In the genomic region with DNA sequence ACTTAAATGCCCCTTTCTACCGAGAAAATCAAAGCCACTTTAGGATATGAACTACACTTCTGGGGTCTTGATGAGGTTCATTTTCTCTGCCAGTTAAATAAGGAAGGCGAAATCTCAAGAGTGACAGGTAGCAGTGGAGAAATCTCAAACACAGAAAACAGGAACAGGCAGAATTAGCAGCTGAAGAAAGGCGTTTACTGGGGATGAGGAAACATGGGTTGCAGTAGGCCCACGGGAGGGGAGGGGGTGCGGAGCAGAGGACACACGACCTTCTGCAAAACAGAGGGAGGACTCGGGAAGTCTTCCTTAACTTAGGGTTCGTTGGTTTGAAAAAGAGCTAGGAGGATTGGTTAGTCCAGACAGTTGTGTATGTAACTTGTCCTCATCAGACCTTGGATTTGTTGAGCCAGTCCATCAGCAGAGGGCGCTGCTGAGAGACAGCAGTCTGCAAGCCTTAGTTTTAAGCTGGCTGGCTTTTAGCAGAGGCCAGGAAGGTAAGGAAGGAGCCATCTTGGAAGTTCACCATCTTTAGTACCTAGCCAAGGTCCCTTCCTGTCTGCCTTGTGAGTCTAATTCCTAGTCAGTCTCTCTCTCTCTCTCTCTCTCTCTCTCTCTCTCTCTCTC, we compare ENCODE assay signal across 9 mouse cellular contexts.
A peak's percentile ranks its signal among the peaks of the same experiment; 100 is the strongest.
DNase-seq lines count a peak whose midpoint lies in the region; ATAC-seq and TF ChIP-seq lines count a peak whose summit lies in the region.
"Had no signal": no experiment of that assay in that cellular context is flagged by ENCODE, and none has a peak within 500 bp of the region (broad histone marks: within the 10 kb centered on the region; RNA-seq: fewer than 3 reads in every experiment).

No protein-coding gene starts in this region.

- TF ChIP-seq EP300 in lung, postnatal 0 days (IDR thresholded peaks at IDR 0.05), result no peak

- no peaks in the 10 kb centered on the region for H3K4me1 ChIP-seq in spleen, adult 2 months (ENCODE audit: control insufficient read depth, insufficient read depth, insufficient read length)
- no peaks in the 10 kb centered on the region for H3K4me1 ChIP-seq in lung, postnatal 0 days (ENCODE audit: insufficient read depth, low read depth, low read length)
- no peaks in the 10 kb centered on the region for H3K4me1 ChIP-seq in thymus, adult 2 months (replicated peaks; ENCODE audit: control insufficient read depth, insufficient read depth, low read length)
- H3K4me1 ChIP-seq: liver, embryonic 15.5 days had no signal

- no peak for TF ChIP-seq POLR2A in spleen, adult 2 months (IDR thresholded peaks at IDR 0.05; ENCODE audit: low read depth, low read length)
- no peak for TF ChIP-seq POLR2A in thymus, adult 2 months (IDR thresholded peaks at IDR 0.05; ENCODE audit: control insufficient read depth, extremely low read depth, insufficient read depth, low read length, poor library complexity)

- no peak overlapping the region for H3K4me3 ChIP-seq in spleen, adult 2 months (ENCODE audit: extremely low read depth, insufficient read depth, insufficient read length)
- no peak overlapping the region for H3K4me3 ChIP-seq in lung, postnatal 0 days (ENCODE audit: low read depth, low read length)
- no peak overlapping the region for H3K4me3 ChIP-seq in thymus, adult 2 months (ENCODE audit: control insufficient read depth, insufficient read depth, low read length)
- H3K4me3 ChIP-seq: liver, embryonic 15.5 days had no signal

- H3K36me3 ChIP-seq in spleen, adult 2 months (ENCODE audit: control insufficient read depth, insufficient read depth, low read length), result no peaks in the 10 kb centered on the region
- no peaks in the 10 kb centered on the region for H3K36me3 ChIP-seq in lung, postnatal 0 days (ENCODE audit: insufficient read depth, low read length)
- no peaks in the 10 kb centered on the region for H3K36me3 ChIP-seq in thymus, adult 2 months (ENCODE audit: control insufficient read depth, insufficient read depth, low read length)
- H3K36me3 ChIP-seq: liver, embryonic 15.5 days had no signal

- peak; percentile 16; the same call in 1 of the 2 replicates for TF ChIP-seq CTCF in spleen, adult 2 months (IDR thresholded peaks at IDR 0.05; ENCODE audit: extremely low read depth, insufficient read depth, insufficient read length, insufficient replicate concordance)
- peak; percentile 82 for TF ChIP-seq CTCF in lung, postnatal 0 days (IDR thresholded peaks at IDR 0.05)
- TF ChIP-seq CTCF in thymus, adult 2 months (IDR thresholded peaks at IDR 0.05; ENCODE audit: borderline replicate concordance, control insufficient read depth, extremely low read depth, insufficient read depth, low read length, poor library complexity), result no peak

- H3K9ac ChIP-seq in lung, postnatal 0 days (replicated peaks; ENCODE audit: low read depth), result no peak overlapping the region
- H3K9ac ChIP-seq: liver, embryonic 15.5 days had no signal

- ATAC-seq in hematopoietic stem cell, adult 5-6 weeks (replicated peaks in 1 of 2; ENCODE audit: insufficient read depth in 1 of 2, low FRiP score in 2 of 2, low TSS enrichment in 1 of 2, low read depth in 1 of 2, poor library complexity in 2 of 2, severe bottlenecking in 2 of 2), result peak; percentile 42 to 56; a peak in 3 of 4 replicates
- ATAC-seq in lung, postnatal 0 days, result no peak

- H3K27me3 ChIP-seq in spleen, adult 2 months (ENCODE audit: control insufficient read depth, insufficient read depth, low read length), result no peaks in the 10 kb centered on the region
- no peaks in the 10 kb centered on the region for H3K27me3 ChIP-seq in lung, postnatal 0 days (replicated peaks; ENCODE audit: insufficient read depth, low read length)
- H3K27me3 ChIP-seq in thymus, adult 2 months (ENCODE audit: control insufficient read depth, insufficient read depth, low read length), result no peaks in the 10 kb centered on the region
- H3K27me3 ChIP-seq: liver, embryonic 15.5 days had no signal

- H3K4me2 ChIP-seq in lung, postnatal 0 days (replicated peaks; ENCODE audit: low read depth, low read length), result no peak overlapping the region
- H3K4me2 ChIP-seq: liver, embryonic 15.5 days had no signal

- no peaks in the 10 kb centered on the region for H3K9me3 ChIP-seq in lung, postnatal 0 days (ENCODE audit: low read length)
- H3K9me3 ChIP-seq: liver, embryonic 15.5 days had no signal

- no peak overlapping the region for H3K27ac ChIP-seq in spleen, adult 2 months (ENCODE audit: insufficient read depth, low read length)
- no peak overlapping the region for H3K27ac ChIP-seq in lung, postnatal 0 days (ENCODE audit: low read length)
- no peak overlapping the region for H3K27ac ChIP-seq in thymus, adult 2 months (ENCODE audit: control insufficient read depth, insufficient read depth, low read length)
- H3K27ac ChIP-seq: liver, embryonic 15.5 days had no signal

- WGBS in spleen, adult 2 months, result 36% methylated on average over 9 of the region's 9 CpGs
- WGBS in lung, postnatal 0 days, result 61% methylated on average over 9 of the region's 9 CpGs
- WGBS in thymus, adult 2 months, result 46% methylated on average over 9 of the region's 9 CpGs

- DNase-seq in gastrocnemius, adult 18-20 months (ENCODE audit: low spot score), result peak; percentile 51
- DNase-seq in gastrocnemius, postnatal 25 days, result no peak
- DNase-seq in spleen, adult 2 months (ENCODE audit: low read depth in 1 of 2, low spot score in 2 of 2), result no peak
- no peak for DNase-seq in spleen, postnatal 36 days (ENCODE audit: low spot score in 2 of 2)
- peak; percentile 45 to 70 for DNase-seq in cerebellum, postnatal 4 days (ENCODE audit: low spot score in 2 of 2)
- peak; percentile 62 for DNase-seq in lung, postnatal 0 days (ENCODE audit: low spot score)
- peak; percentile 40 for DNase-seq in thymus, adult 2 months

Comparison
In these comparisons a context has a peak if more than half of its experiments do, and no peak if none do; other contexts are left out.
1. DNase-seq: peak in gastrocnemius, adult 18-20 months (single experiment), cerebellum, postnatal 4 days (2 of 2), lung, postnatal 0 days (single experiment) and thymus, adult 2 months (single experiment); none in gastrocnemius, postnatal 25 days (single experiment), spleen, adult 2 months (0 of 2) and spleen, postnatal 36 days (0 of 2).